Mouse (Mus musculus) monocyte, adult 2 months (primary cell): ENCODE measurements at regions not wholly inside any gene's neighbourhood (a gene's known extent, or its start where the extent isn't known, plus 50 kb on each side); places are given as distances from the start of the nearest gene placed in this dataset.

ENCODE experiments used
- DNase-seq, 2 experiments: peaks; one replicate each; pipeline ENCODE4 v3.0.0; 2022; ENCODE audit warnings: low spot score in 2 of 2, low read depth in 1 of 2

- no peak for DNase-seq
These were observed 305.5 kb downstream of the Tbc1d1 start for GRCm38 (mm10) chr5:64461592-64461991.

DNA sequence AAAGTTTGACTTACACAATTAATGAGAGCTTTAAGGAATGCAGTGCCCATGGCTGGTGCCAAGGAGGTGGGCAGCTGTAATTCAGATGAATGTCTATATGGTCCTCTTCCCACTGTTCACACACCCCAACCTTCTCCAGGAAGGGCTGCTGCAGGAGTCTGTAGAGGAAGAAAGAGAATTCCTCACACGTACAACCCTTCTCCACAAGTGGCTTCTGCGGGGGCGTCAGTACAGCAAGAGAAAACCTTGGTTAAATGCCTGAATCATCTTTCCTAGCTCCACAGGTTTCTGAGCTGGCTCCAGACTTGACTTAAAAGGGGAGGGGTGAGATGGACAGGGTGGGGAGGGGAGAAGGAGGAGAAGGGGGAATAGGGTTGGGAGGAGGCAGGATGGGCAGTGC lies 306.3 kb downstream of the Tbc1d1 start:
- no peak for DNase-seq

DNA sequence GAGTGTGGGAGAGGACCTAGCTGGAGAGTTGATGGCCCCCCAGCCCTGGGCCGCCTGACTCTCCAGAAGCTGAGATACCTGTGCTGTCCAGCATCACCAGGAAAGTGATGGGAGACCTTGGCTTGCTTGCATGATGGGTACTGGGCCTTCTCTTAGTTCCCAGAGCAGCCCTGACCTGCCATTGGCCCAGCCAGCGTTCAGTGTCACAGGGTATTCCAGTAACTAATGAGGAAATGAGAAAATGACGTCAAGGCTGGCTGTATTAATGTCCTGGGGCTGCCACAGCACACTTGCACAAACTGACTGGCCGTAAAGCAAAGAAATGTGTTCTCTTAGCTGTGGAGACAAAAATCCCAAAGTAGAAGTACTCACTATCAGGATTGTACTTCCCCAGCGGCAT lies 307.5 kb downstream of the Tbc1d1 start:
- peak in 1 of 2 experiments; percentile 13 for DNase-seq

DNA sequence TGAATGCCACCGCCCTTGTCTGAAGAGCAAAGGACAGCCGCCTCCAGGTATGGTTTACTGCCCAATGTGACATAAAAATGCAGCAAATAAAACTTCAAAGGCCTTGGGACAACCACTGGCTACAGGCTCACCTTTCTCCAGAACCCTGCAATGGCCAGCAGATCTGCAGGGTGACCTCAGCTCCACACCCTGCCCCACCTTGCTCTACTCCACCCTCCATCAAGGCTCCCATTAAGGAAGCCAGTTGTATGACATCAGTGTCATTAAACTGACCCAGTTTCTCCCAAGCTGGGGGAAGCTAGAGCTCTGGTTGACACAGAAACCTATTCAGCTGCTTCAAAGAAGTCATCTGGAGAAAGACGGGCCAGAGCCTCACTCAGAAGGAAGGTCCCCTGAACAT lies 310.2 kb downstream of the Tbc1d1 start:
- DNase-seq = no peak

DNA sequence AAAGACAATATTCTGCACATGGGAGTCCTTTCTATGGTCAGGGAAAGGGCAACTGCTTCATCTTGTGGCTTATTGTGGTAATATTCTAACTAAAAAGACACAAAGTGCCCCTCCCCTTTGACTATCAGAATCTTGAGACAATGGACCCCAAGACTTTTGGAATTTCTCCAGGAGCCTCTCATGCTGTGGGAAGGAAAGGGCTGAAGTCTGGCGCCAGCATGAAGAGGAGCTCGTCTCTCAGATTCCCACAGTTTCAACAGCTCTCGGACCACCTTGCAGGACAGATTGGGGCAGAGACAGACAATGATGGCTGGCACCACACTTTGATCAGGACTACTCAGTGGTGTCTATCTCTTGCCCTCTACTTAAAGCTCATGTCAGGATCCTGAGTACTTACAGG lies 311.8 kb downstream of the Tbc1d1 start:
- no peak for DNase-seq

DNA sequence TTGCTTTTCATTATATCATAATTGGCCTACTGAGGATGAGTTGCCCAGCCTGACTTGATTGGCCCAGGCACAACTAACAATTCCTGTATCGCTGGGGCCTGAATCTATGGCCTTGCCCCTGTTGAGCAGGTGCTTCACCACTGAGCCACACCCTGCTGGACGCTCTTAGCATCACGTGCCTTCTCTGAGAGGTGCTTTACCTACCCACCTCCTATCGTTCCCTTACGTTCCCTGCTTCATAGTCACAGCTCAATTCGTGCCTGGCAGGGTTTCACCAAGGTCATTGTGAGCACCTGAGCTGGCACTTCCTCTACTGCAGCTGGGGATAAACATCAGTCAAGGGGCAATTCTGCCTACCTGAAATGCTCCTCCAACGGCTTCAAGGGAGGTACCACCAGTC lies 312.2 kb downstream of the Tbc1d1 start:
- no peak for DNase-seq

- DNase-seq = no peak
These were observed 315.9 kb downstream of the Tbc1d1 start for GRCm38 (mm10) chr5:64472008-64472407.

DNA sequence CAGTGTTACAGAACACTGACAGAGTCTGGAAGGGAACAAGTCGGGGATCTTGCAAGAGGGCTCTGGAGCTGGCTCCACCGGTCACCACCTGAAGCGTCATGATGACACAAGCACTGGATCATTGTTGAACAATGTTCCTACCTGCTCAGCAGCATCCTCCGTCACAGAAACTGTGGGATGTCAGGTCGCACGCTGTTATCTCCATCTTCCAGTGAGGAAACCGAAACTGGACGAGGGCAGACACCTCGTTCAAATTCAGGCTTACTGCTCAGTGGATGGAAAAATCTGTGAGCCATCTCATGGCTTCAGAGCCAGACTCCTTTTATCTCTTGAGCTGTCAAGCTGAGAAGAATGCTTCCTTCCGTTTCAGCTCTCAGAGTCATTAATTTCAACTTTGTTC lies 316.3 kb downstream of the Tbc1d1 start:
- no peak for DNase-seq

GRCm38 (mm10) chr5:64474868-64475267 lies 318.8 kb downstream of the Tbc1d1 start:
- DNase-seq = no peak

DNA sequence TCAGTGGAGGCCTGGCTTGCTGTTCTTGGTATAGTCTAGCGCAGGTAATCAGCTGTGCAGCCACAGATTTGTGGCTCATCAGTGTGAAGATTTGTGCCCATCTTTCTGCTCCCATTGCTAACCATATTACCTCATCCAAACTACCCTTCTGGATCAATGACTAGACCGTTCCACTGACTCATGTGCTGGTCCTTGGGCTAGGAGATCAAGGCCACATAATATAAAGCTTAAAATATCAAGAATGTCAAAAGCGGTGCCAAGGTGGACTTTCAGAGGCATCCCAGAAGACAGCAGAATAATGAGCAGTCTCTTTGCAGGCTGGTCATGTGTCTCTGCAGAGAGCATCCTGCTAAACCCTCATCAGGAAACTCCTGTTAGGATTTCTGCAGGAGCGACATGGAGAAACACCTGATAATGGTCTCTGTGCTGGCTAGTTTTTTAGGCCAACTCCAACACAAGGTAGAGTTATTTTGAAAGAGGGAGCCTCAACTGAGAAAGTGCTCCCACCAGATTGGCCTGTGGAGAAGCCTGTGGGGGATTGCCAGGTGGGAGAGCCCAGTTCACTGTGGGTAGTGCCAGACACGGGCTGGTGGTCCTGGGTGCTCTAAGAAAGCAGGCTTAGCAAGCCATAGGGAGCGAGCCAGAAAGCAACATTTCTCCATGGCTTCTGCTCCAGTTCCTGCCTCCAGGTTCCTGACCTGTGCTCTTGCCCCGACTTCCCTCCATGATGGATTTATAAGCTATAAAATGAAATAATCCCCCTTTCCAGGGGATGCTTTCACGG lies 319.8 kb downstream of the Tbc1d1 start:
- no peak for DNase-seq

DNA sequence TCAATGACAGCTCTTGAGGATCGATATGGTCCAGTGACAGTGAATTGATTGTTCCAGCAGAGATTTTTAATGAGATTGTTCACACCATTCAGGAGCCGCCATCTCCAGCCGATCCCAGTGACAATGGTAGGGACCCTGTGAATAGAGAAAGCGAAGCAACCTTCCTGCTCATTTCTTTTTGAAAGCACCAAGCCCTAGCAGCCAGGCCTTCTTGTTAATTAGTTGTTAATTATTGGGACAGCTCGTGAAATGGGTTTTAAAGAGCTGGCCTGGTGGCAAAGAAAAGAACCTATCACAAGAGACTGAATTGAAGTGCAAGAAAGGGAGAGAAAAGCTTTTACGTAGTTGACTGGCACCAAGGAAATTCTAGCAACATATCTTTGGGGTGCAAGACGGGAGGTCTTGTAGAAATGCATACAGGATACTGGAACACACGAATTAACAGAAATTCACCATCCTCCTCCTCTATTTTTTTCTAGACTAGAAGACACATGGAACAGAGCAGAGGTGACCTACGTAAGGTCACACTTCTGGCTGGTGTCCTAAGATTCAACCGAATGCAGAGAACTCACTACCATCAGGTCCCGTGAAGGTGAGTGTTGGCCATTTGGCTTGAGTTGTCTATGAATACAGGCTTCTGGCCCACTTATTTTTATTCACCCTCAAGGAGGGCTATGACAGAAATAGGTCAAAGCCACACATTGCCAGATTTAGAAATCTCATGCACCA lies 320.7 kb downstream of the Tbc1d1 start:
- no peak for DNase-seq

- DNase-seq = no peak
These were observed 322.0 kb downstream of the Tbc1d1 start for GRCm38 (mm10) chr5:64478143-64478542.

- no peak for DNase-seq
These were observed 322.6 kb downstream of the Tbc1d1 start for GRCm38 (mm10) chr5:64478599-64479214.

DNA sequence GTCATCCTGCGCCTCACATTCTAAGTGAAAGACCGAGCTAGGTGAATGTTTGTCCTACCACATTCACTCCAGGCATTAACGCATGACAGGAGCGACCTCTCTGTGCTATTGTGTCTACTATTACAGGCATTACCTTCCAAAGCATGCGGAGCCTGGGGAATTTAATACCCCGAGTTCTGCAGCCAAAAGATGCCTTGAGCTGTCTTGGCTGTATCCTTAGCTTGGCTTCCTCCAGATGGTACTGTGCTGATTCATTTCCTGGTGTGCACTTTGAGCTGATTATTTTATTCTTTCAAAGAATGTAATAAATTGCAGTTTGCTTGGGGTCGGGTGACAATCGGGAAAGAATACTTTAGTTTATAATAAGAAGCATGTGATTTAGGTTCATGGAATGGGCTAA lies 323.2 kb downstream of the Tbc1d1 start:
- DNase-seq = no peak

DNA sequence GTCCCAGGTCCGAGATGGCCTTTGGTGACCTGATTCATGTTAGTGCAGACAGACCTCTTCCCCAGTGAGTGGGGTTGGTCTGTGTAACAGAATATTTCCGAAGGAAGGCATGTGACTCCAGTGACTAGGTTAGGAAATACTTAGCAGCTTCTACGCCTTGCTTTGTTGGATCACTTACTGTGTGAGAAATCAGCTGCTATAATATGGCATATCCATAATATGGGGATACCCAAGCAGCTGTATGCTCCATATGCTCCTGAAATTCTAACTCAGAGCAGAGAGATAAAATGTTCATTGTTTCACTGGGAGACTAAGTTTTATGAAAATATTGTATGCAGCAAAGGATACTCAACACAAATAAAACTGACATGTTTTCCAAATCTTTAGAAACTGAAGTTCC lies 318.1 kb upstream of the Klf3 start:
- DNase-seq = no peak

GRCm38 (mm10) chr5:64485856-64486255 lies 317.3 kb upstream of the Klf3 start:
- DNase-seq = no peak

- DNase-seq = no peak
These were observed 316.4 kb upstream of the Klf3 start for GRCm38 (mm10) chr5:64486761-64487160.

- DNase-seq = peak in 1 of 2 experiments; percentile 44
These were observed 315.3 kb upstream of the Klf3 start for GRCm38 (mm10) chr5:64487698-64488398.

DNA sequence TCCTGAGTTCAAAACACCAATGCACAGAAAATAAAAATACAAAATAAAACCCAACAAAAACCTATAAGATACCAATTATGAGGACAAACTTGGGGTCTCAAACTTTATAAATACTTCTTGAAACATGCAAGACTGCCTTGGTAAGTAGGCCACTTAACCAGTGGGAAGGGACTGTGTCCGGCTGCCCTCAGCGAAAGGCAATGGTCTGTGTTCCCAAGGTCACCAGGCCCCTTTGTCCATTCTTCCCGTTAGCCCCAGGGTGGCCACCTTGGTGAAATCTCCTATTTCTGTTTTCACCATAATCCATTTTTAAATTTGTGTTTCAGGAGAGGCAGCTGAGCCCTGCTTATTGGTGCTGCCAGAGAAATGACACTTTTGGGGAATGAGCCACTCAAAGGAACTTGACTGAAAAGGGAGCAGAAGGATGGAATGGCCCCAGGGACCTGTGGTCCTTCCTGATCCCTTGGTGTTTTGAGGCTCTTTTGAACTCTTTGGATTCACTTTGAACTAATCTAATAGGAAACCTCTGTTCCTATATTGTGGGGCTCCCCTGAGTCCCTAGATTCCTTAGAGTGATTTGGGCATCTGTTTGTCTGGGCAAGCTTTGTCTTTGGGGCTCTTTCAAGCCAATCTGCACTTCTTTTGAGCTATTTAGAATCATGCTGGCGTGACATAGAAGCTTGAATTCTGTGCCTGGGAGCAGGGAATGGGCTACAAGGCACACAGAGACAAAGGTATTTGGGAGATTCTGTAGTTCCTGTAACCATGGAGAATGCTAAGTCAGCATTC lies 313.3 kb upstream of the Klf3 start:
- no peak for DNase-seq

GRCm38 (mm10) chr5:64490445-64490950 lies 312.7 kb upstream of the Klf3 start:
- DNase-seq = no peak

- DNase-seq = no peak
These were observed 308.8 kb upstream of the Klf3 start for GRCm38 (mm10) chr5:64494429-64494828.
